Mouse (Mus musculus): ENCODE measurements at regions not wholly inside any gene's neighbourhood (a gene's known extent, or its start where the extent isn't known, plus 50 kb on each side); places are given as distances from the start of the nearest gene placed in this dataset.
"Not testable (repeated sequence)": the region's sequence is repeated elsewhere in the genome, so short reads cannot be mapped to it uniquely, and the experiment has no call there.

- intact Hi-C loops (cut with DNase I) = no loop called here
- DNase-seq = no peak
Measured at GRCm38 (mm10) chr8:97252232-97252631, 1363.9 kb upstream of the Got2 start.

GRCm38 (mm10) chr8:97251458-97251865, 1363.1 kb upstream of the Got2 start:
- DNase-seq = peak in 1 of 2 experiments; percentile 3
- intact Hi-C loops (cut with DNase I) = no loop called here

- intact Hi-C loops (cut with DNase I) = no loop called here
- DNase-seq = no peak
Measured at GRCm38 (mm10) chr8:97234551-97235107, 1346.3 kb upstream of the Got2 start.

- no peak for DNase-seq
- intact Hi-C loops (cut with DNase I) = no loop called here
Measured at GRCm38 (mm10) chr8:97232619-97233376, 1344.5 kb upstream of the Got2 start.

GRCm38 (mm10) chr8:97231652-97232051, 1343.3 kb upstream of the Got2 start:
- no peak for DNase-seq
- intact Hi-C loops (cut with DNase I) = no loop called here

- no peak for DNase-seq
- intact Hi-C loops (cut with DNase I) = no loop called here
Measured at GRCm38 (mm10) chr8:97191806-97192205, 1303.5 kb upstream of the Got2 start.

GRCm38 (mm10) chr8:97183831-97184230, 1295.5 kb upstream of the Got2 start:
- intact Hi-C loops (cut with DNase I); DNase-seq: not testable (repeated sequence)

GRCm38 (mm10) chr8:97182456-97182855, 1294.1 kb upstream of the Got2 start:
- intact Hi-C loops (cut with DNase I); DNase-seq: not testable (repeated sequence)

Small RNAs in the stretch of these regions (microRNA-seq; reads per million reads assigned to microRNA genes)
- 0 reads per million in 2 experiments for gene Gm26399
